ENCODE assay signal across 14 mouse cellular contexts in the genomic region with DNA sequence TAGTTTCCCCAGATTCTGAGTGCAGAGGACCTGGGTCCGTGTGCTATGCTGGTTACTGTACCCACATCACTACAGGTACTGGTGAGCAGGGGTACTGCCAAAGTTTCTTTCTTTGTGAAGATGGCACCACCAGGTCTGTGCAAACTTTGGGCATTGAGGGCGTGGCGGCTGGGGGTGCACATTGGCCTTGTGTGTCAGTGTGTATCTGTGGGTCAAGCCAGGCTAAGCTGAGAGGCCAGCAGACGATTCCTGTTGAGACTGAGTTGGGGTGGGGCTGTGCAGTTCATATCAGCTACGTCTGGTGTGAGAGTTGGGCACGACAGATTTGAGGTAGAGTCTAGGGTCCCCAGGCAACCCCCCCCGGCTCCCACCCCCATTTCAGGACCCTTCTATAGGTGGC. TPM values are rescaled to one million over a fixed set of nuclear protein-coding genes. Genes with fewer than 3 reads are reported as not detected.
DNase-seq lines count a peak whose midpoint lies in the region; ATAC-seq and TF ChIP-seq lines count a peak whose summit lies in the region.
"Had no signal": no experiment of that assay in that cellular context is flagged by ENCODE, and none has a peak within 500 bp of the region (broad histone marks: within the 10 kb centered on the region; RNA-seq: fewer than 3 reads in every experiment).

No protein-coding gene starts in this region.

- DNase-seq in forebrain, postnatal 0 days = no peak
- DNase-seq in forebrain, embryonic 11.5 days (ENCODE audit: low spot score) = no peak
- no peak for DNase-seq in kidney, adult 9 months
- no peak for DNase-seq in midbrain, postnatal 0 days (ENCODE audit: low spot score)
- no peak for DNase-seq in midbrain, embryonic 10.5 days (ENCODE audit: low spot score)
- DNase-seq in stomach, postnatal 0 days (ENCODE audit: low spot score) = no peak
- DNase-seq in frontal cortex, postnatal 25 days (ENCODE audit: low spot score in 2 of 2) = no peak
- DNase-seq: kidney, adult 8-10 months; thymus, adult 2 months had no signal

- 85% methylated on average over 7 of the region's 7 CpGs for WGBS in forebrain, postnatal 0 days
- WGBS in forebrain, embryonic 11.5 days = 88% methylated on average over 7 of the region's 7 CpGs
- WGBS in kidney, embryonic 15.5 days = 85% methylated on average over 7 of the region's 7 CpGs
- 86% methylated on average over 7 of the region's 7 CpGs for WGBS in midbrain, postnatal 0 days
- 86% methylated on average over 7 of the region's 7 CpGs for WGBS in midbrain, embryonic 10.5 days
- WGBS in stomach, postnatal 0 days = 62% methylated on average over 7 of the region's 7 CpGs

- TF ChIP-seq EP300 in stomach, postnatal 0 days (optimal IDR thresholded peaks at IDR 0.05) = no peak

- H3K27me3 ChIP-seq in forebrain, postnatal 0 days (ENCODE audit: insufficient read depth, low read length) = no peaks in the 10 kb centered on the region
- H3K27me3 ChIP-seq in forebrain, embryonic 11.5 days (ENCODE audit: control insufficient read depth, insufficient read depth, low read length) = no peaks in the 10 kb centered on the region
- H3K27me3 ChIP-seq in kidney, embryonic 15.5 days = no peaks in the 10 kb centered on the region
- H3K27me3 ChIP-seq in midbrain, postnatal 0 days (ENCODE audit: insufficient read depth, low read length) = no peaks in the 10 kb centered on the region
- H3K27me3 ChIP-seq in midbrain, embryonic 10.5 days (ENCODE audit: low read depth, poor library complexity, severe bottlenecking) = no peaks in the 10 kb centered on the region
- no peaks in the 10 kb centered on the region for H3K27me3 ChIP-seq in stomach, postnatal 0 days (ENCODE audit: control insufficient read depth, insufficient read depth, low read length)
- H3K27me3 ChIP-seq: embryonic facial prominence, embryonic 12.5 days; midbrain, embryonic 12.5 days had no signal

- peaks cover 52% of the 10 kb centered on the region for H3K36me3 ChIP-seq in forebrain, postnatal 0 days (ENCODE audit: insufficient read depth)
- H3K36me3 ChIP-seq in forebrain, embryonic 11.5 days (ENCODE audit: control insufficient read depth, insufficient read depth, low read length) = peaks cover 4% of the 10 kb centered on the region
- H3K36me3 ChIP-seq in kidney, embryonic 15.5 days = peaks cover 83% of the 10 kb centered on the region
- H3K36me3 ChIP-seq in midbrain, postnatal 0 days (ENCODE audit: insufficient read depth, low read length) = peaks cover 45% of the 10 kb centered on the region
- peaks cover 85% of the 10 kb centered on the region for H3K36me3 ChIP-seq in midbrain, embryonic 10.5 days
- peaks cover 15% of the 10 kb centered on the region for H3K36me3 ChIP-seq in stomach, postnatal 0 days (ENCODE audit: control insufficient read depth, insufficient read depth, low read length)

- H3K4me3 ChIP-seq in forebrain, postnatal 0 days (ENCODE audit: low read depth, low read length) = no peak overlapping the region
- no peak overlapping the region for H3K4me3 ChIP-seq in forebrain, embryonic 11.5 days (ENCODE audit: low read depth, low read length)
- no peak overlapping the region for H3K4me3 ChIP-seq in kidney, embryonic 15.5 days (replicated peaks)
- H3K4me3 ChIP-seq in midbrain, postnatal 0 days (ENCODE audit: low read depth, low read length) = no peak overlapping the region
- H3K4me3 ChIP-seq in midbrain, embryonic 10.5 days = no peak overlapping the region
- H3K4me3 ChIP-seq in stomach, postnatal 0 days (ENCODE audit: low read depth, low read length) = no peak overlapping the region
- H3K4me3 ChIP-seq: embryonic facial prominence, embryonic 12.5 days; layer of hippocampus, adult 2 months; left cerebral cortex, adult 2 months; midbrain, embryonic 12.5 days had no signal

- no peak overlapping the region for H3K4me2 ChIP-seq in forebrain, postnatal 0 days (ENCODE audit: low read depth)
- no peak overlapping the region for H3K4me2 ChIP-seq in forebrain, embryonic 11.5 days (ENCODE audit: low read depth, low read length, severe bottlenecking)
- H3K4me2 ChIP-seq in kidney, embryonic 15.5 days = no peak overlapping the region
- H3K4me2 ChIP-seq in midbrain, postnatal 0 days (ENCODE audit: low read depth, low read length, poor library complexity, severe bottlenecking) = no peak overlapping the region
- H3K4me2 ChIP-seq in stomach, postnatal 0 days (replicated peaks; ENCODE audit: low read depth) = no peak overlapping the region
- H3K4me2 ChIP-seq: embryonic facial prominence, embryonic 12.5 days; midbrain, embryonic 12.5 days had no signal

- TF ChIP-seq CTCF in forebrain, postnatal 0 days (IDR thresholded peaks at IDR 0.05; ENCODE audit: low read depth) = no peak
- TF ChIP-seq CTCF in midbrain, postnatal 0 days (IDR thresholded peaks at IDR 0.05) = no peak
- TF ChIP-seq CTCF in stomach, postnatal 0 days (IDR thresholded peaks at IDR 0.05; ENCODE audit: low read depth) = no peak

- 0 out of 2 replicates have a peak, but pooled peaks have one; percentile 10 for ATAC-seq in forebrain, postnatal 0 days
- ATAC-seq in forebrain, embryonic 11.5 days (replicated peaks; ENCODE audit: low FRiP score) = no peak
- 0 out of 2 replicates have a peak, but pooled peaks have one; percentile 13 for ATAC-seq in kidney, embryonic 15.5 days (replicated peaks; ENCODE audit: low FRiP score)
- ATAC-seq in midbrain, postnatal 0 days (ENCODE audit: low FRiP score) = peak; percentile 21; the same call in 1 of the 2 replicates
- peak; percentile 28; the same call in 1 of the 2 replicates for ATAC-seq in stomach, postnatal 0 days (ENCODE audit: low FRiP score, low TSS enrichment)

- H3K9me3 ChIP-seq in forebrain, postnatal 0 days (ENCODE audit: low read length) = no peaks in the 10 kb centered on the region
- H3K9me3 ChIP-seq in forebrain, embryonic 11.5 days (ENCODE audit: control insufficient read depth, low read length) = no peaks in the 10 kb centered on the region
- no peaks in the 10 kb centered on the region for H3K9me3 ChIP-seq in kidney, embryonic 15.5 days (replicated peaks)
- H3K9me3 ChIP-seq in midbrain, postnatal 0 days (ENCODE audit: low read length) = no peaks in the 10 kb centered on the region
- H3K9me3 ChIP-seq in midbrain, embryonic 10.5 days (replicated peaks) = no peaks in the 10 kb centered on the region
- H3K9me3 ChIP-seq in stomach, postnatal 0 days (ENCODE audit: control insufficient read depth, low read length) = no peaks in the 10 kb centered on the region
- H3K9me3 ChIP-seq: embryonic facial prominence, embryonic 12.5 days; midbrain, embryonic 12.5 days had no signal

- no peaks in the 10 kb centered on the region for H3K4me1 ChIP-seq in forebrain, postnatal 0 days (ENCODE audit: insufficient read depth)
- H3K4me1 ChIP-seq in forebrain, embryonic 11.5 days (replicated peaks; ENCODE audit: control insufficient read depth, insufficient read depth, low read length) = no peaks in the 10 kb centered on the region
- H3K4me1 ChIP-seq in kidney, embryonic 15.5 days = no peaks in the 10 kb centered on the region
- H3K4me1 ChIP-seq in midbrain, postnatal 0 days (ENCODE audit: insufficient read depth, low read length) = no peaks in the 10 kb centered on the region
- H3K4me1 ChIP-seq in midbrain, embryonic 10.5 days = no peaks in the 10 kb centered on the region
- H3K4me1 ChIP-seq in stomach, postnatal 0 days (replicated peaks; ENCODE audit: control insufficient read depth, insufficient read depth) = no peaks in the 10 kb centered on the region
- H3K4me1 ChIP-seq: embryonic facial prominence, embryonic 12.5 days; midbrain, embryonic 12.5 days had no signal

- H3K27ac ChIP-seq in forebrain, postnatal 0 days (ENCODE audit: low read depth, low read length) = no peak overlapping the region
- no peak overlapping the region for H3K27ac ChIP-seq in forebrain, embryonic 11.5 days (ENCODE audit: low read depth, low read length)
- no peak overlapping the region for H3K27ac ChIP-seq in kidney, embryonic 15.5 days
- no peak overlapping the region for H3K27ac ChIP-seq in midbrain, postnatal 0 days (ENCODE audit: low read depth, low read length)
- no peak overlapping the region for H3K27ac ChIP-seq in midbrain, embryonic 10.5 days (replicated peaks)
- H3K27ac ChIP-seq in stomach, postnatal 0 days (replicated peaks) = peak overlapping the region; percentile 58; the same call in 1 of the 2 replicates
- H3K27ac ChIP-seq: embryonic facial prominence, embryonic 12.5 days; midbrain, embryonic 12.5 days had no signal

- no peak overlapping the region for H3K9ac ChIP-seq in forebrain, postnatal 0 days
- no peak overlapping the region for H3K9ac ChIP-seq in forebrain, embryonic 11.5 days (ENCODE audit: low read length)
- H3K9ac ChIP-seq in kidney, embryonic 15.5 days = no peak overlapping the region
- no peak overlapping the region for H3K9ac ChIP-seq in midbrain, postnatal 0 days (replicated peaks; ENCODE audit: low read length, poor library complexity, severe bottlenecking)
- H3K9ac ChIP-seq in stomach, postnatal 0 days (ENCODE audit: low read length) = no peak overlapping the region
- H3K9ac ChIP-seq: embryonic facial prominence, embryonic 12.5 days; midbrain, embryonic 12.5 days had no signal

RNA-seq across cellular contexts. Expression of a gene that starts 4.6 kb away (rescaled TPM):
- 42.8 and 43.5 TPM in 2 replicates for total RNA-seq in forebrain, postnatal 0 days (2014; rRNA removed)
- polyA plus RNA-seq in forebrain, postnatal 0 days (2015; fragmentation: Nextera tagmentation; extraction: Ambion mirVana) = 19.5 and 26.5 TPM in 2 replicates
- polyA plus RNA-seq in forebrain, embryonic 11.5 days (2014; fragmentation: Nextera tagmentation; extraction: Ambion mirVana) = 26.2 and 32.7 TPM in 2 replicates
- polyA plus RNA-seq in kidney, embryonic 15.5 days (2015; fragmentation: Nextera tagmentation; extraction: Ambion mirVana) = 22.6 and 26.7 TPM in 2 replicates
- total RNA-seq in midbrain, postnatal 0 days (2014; rRNA removed) = 36.4 and 44.8 TPM in 2 replicates
- 30.3 and 32.4 TPM in 2 replicates for polyA plus RNA-seq in midbrain, postnatal 0 days (2015; fragmentation: Nextera tagmentation; extraction: Ambion mirVana)
- polyA plus RNA-seq in midbrain, embryonic 10.5 days (2016; fragmentation: Nextera tagmentation; extraction: Ambion mirVana) = 26.0 and 32.2 TPM in 2 replicates
- polyA plus RNA-seq in stomach, postnatal 0 days (2015; fragmentation: Nextera tagmentation; extraction: Ambion mirVana) = 8.3 and 8.8 TPM in 2 replicates

RNA-seq across cellular contexts. Expression of a gene that starts 19.3 kb away (rescaled TPM):
- total RNA-seq in forebrain, postnatal 0 days (2014; rRNA removed) = 24.0 and 27.9 TPM in 2 replicates
- 60.9 and 73.0 TPM in 2 replicates for polyA plus RNA-seq in forebrain, postnatal 0 days (2015; fragmentation: Nextera tagmentation; extraction: Ambion mirVana)
- 64.5 and 77.0 TPM in 2 replicates for polyA plus RNA-seq in forebrain, embryonic 11.5 days (2014; fragmentation: Nextera tagmentation; extraction: Ambion mirVana)
- polyA plus RNA-seq in kidney, embryonic 15.5 days (2015; fragmentation: Nextera tagmentation; extraction: Ambion mirVana) = 69.4 and 71.8 TPM in 2 replicates
- total RNA-seq in midbrain, postnatal 0 days (2014; rRNA removed) = 25.4 and 27.2 TPM in 2 replicates
- 72.1 and 77.1 TPM in 2 replicates for polyA plus RNA-seq in midbrain, postnatal 0 days (2015; fragmentation: Nextera tagmentation; extraction: Ambion mirVana)
- 79.2 and 85.6 TPM in 2 replicates for polyA plus RNA-seq in midbrain, embryonic 10.5 days (2016; fragmentation: Nextera tagmentation; extraction: Ambion mirVana)
- polyA plus RNA-seq in stomach, postnatal 0 days (2015; fragmentation: Nextera tagmentation; extraction: Ambion mirVana) = 30.1 and 33.7 TPM in 2 replicates

RNA-seq across cellular contexts. Expression of a gene that starts 19.7 kb away (rescaled TPM):
- 93.3 and 99.0 TPM in 2 replicates for total RNA-seq in forebrain, postnatal 0 days (2014; rRNA removed)
- polyA plus RNA-seq in forebrain, postnatal 0 days (2015; fragmentation: Nextera tagmentation; extraction: Ambion mirVana) = 32.2 and 39.6 TPM in 2 replicates
- polyA plus RNA-seq in forebrain, embryonic 11.5 days (2014; fragmentation: Nextera tagmentation; extraction: Ambion mirVana) = 52.3 and 54.7 TPM in 2 replicates
- 41.7 and 43.7 TPM in 2 replicates for polyA plus RNA-seq in kidney, embryonic 15.5 days (2015; fragmentation: Nextera tagmentation; extraction: Ambion mirVana)
- total RNA-seq in midbrain, postnatal 0 days (2014; rRNA removed) = 79.2 and 102 TPM in 2 replicates
- polyA plus RNA-seq in midbrain, postnatal 0 days (2015; fragmentation: Nextera tagmentation; extraction: Ambion mirVana) = 44.3 and 48.8 TPM in 2 replicates
- polyA plus RNA-seq in midbrain, embryonic 10.5 days (2016; fragmentation: Nextera tagmentation; extraction: Ambion mirVana) = 45.0 and 50.5 TPM in 2 replicates
- 15.5 and 18.2 TPM in 2 replicates for polyA plus RNA-seq in stomach, postnatal 0 days (2015; fragmentation: Nextera tagmentation; extraction: Ambion mirVana)
